Mouse (Mus musculus) liver, embryonic 18 days (tissue): ENCODE measurements around the gene Zfp42. TPM values are rescaled to one million over a fixed set of nuclear protein-coding genes. Genes with fewer than 3 reads are reported as not detected.

ENCODE experiments used
- polyA plus RNA-seq: library from polyadenylated mRNA; depleted of rRNA; stranded (reverse); fragments of >200 nt; gene quantifications from 2 replicates; pipeline ENCODE4 v1.2.3, GENCODE M21; 2012; rRNA removed

The Zfp42 gene
- not detected in 2 replicates for polyA plus RNA-seq

DNA sequence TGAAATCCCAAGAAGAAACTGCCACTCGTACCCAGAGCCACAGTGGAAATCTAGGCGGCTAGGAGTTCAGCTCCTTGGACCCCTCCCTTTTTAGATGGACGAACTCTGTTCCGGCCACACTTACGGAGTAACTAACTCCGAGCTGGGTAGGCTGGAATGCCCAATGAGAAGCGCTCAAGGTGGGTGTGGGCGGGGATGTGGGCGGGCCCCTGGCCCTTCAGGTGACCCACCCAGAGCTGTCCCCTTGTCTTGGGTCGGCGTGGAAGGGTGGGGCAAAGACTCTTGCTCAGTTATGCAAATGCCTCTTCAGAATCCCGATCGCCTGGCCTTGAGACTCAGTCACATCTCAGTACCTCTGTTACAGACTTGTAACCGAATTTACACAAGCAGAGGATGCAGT is at the start of gene Zfp42:
TSS of gene Zfp42 (minus strand) at position 85 of the 400 bp plus-strand sequence.

Other genes with a start within 250 kb of the Zfp42 start
- not detected in 2 replicates for gene Triml1, start 165.5 kb downstream of the Zfp42 start, polyA plus RNA-seq
- not detected in 2 replicates for gene Triml2, start 126.4 kb downstream of the Zfp42 start, polyA plus RNA-seq
- not detected in 2 replicates for gene Adam26b, start 221.1 kb upstream of the Zfp42 start, polyA plus RNA-seq